Mouse (Mus musculus): ENCODE measurements at regions not wholly inside any gene's neighbourhood (a gene's known extent, or its start where the extent isn't known, plus 50 kb on each side); places are given as distances from the start of the nearest gene placed in this dataset.

DNA sequence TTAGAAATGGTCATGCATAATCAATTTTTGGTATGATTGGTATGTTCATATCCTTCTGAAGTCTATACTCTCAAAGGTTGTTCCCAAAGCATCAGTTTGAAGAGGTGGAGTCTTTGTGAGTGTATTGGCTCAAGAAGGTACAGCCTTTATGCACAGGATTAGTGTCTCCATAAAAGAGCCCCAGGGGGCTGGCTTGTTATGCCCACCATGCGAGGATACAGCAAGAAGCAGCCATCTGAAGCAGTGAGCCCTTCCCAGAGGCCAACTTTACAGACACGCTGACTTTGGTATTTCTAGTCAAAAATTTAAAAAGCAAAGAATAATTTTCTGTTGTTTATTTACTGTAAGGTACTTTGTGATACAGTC, 157.1 kb downstream of the Emp1 start:
- DNase-seq: no peak
- intact Hi-C loops (cut with DNase I): loop anchor here (10.0 kb wide), 1 partner anchor 305 kb away; no protein-coding TSS in a partner anchor

DNA sequence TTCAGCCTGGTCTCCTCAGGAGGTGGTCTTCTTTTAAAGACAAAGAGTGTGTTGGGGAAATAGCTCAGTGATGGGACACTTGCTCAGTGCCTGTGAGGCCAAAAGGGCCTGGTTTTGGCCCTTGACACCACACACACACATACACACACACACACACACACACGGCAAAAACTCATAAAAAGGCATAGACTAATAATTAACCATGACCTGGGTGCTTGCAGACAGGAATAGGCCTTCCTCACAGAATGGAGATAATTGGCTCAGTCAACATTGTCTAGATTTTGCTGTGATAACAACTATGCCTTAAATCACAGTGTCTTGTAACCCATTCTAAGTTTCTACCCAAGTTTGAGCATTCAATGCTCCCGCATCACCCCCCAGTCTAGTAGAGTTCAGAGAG, 158.5 kb downstream of the Emp1 start:
- intact Hi-C loops (cut with DNase I): loop anchor here (10.0 kb wide), 1 partner anchor 124 kb away; no protein-coding TSS in a partner anchor
- DNase-seq: no peak

DNA sequence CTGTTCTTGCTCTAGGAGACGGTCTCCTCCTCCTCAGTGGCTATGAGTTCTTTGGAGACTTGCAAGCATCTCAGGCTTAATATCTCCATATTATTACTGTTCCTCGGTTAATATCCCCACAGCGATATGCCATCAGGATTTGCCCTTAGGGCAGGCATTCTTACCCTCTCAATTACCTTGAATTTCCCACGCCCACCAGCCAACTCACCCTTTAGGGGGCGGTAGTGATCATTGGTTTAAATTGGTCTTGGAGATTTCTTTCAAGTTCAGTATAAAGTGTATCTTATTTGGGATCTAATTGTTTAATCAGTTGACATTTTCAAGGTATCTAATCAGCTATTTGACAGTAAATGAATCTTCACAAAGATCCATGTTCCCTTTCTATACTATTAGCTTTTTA, 162.5 kb downstream of the Emp1 start:
- intact Hi-C loops (cut with DNase I): loop anchor here (10.0 kb wide), 1 partner anchor 120 kb away; no protein-coding TSS in a partner anchor

DNA sequence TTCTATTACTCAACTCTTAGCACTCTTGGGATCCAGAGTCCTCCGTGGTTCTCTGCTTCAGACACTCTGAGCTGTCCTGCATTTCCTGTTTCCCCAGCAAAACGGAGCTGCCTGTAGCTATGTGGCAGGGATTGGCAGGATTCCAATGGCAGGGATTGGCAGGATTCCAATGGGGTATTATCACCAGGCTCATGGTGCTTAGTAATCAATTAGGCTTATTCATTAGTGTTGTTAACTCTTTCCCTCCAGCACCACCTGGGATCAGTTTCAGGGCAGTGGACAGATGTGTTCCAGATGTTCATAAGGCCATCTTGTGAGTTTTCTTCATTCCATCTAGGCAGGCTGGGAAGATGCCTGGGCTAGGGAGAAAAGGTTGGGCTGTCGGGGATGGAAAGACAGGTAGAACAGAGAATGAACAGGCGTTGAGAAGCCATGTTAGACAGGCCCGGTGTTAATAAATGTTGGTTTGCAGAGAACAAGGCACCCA, 163.5 kb downstream of the Emp1 start:
- no peak for DNase-seq
- intact Hi-C loops (cut with DNase I): loop anchor here (10.0 kb wide), 1 partner anchor 119 kb away; no protein-coding TSS in a partner anchor

More for the DNA sequence above, 162.5 kb downstream of the Emp1 start:
- DNase-seq: no peak

DNA sequence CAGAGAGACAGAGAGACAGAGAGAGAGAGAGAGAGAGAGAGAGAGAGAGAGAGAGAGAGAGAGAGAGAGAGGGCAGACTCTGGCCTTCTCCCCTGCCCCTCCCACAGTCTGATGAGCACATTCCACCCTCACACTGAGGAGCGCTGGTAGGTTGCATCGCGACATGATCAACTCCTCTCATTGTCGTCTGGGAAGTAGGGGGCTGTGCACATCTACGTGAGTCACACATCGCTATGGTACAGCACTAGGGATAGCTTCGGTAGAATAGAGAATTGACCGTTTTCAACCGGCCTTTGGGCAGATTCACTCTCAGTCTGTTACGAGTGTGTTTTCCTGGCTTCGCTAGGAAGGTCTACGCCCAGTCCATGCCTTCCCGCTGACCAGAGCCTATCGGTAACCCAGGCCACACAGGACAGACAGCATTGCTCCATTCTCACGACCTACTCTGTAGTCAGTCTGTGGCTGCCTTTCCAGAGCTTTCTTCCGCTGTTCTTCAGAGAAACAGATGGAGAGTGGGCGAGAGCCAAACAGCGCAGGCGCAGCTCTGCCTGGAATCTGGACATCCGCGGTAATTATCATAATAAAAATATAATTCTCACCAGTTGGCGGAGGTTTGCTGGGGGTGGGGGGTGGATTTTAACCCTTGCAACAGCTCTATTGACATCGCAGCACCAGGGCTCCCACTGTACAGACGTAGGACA, 164.3 kb downstream of the Emp1 start:
- DNase-seq: no peak
- intact Hi-C loops (cut with DNase I): loop anchor here (10.0 kb wide), 1 partner anchor 118 kb away; no protein-coding TSS in a partner anchor

DNA sequence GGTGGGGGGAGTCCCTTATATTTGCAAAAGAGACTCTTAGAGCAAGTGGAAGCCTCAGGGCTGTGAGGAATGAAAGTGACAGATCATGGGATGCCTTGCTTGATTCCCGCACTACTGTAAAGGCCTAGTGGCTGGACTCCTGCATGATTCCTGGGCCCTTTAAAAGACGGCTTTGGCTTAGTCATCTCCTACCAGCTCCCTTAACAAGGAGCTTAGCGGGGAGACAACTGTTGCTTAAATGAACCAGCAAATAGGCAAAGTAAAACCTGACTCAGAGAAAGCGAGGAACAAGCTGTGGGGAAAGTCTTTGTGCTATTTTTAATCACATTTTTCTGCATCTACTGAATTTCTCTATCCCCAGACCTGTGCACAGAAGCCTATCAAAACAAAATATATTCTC, 165.5 kb downstream of the Emp1 start:
- DNase-seq: no peak
- intact Hi-C loops (cut with DNase I): loop anchor here (10.0 kb wide), 1 partner anchor 117 kb away; no protein-coding TSS in a partner anchor

DNA sequence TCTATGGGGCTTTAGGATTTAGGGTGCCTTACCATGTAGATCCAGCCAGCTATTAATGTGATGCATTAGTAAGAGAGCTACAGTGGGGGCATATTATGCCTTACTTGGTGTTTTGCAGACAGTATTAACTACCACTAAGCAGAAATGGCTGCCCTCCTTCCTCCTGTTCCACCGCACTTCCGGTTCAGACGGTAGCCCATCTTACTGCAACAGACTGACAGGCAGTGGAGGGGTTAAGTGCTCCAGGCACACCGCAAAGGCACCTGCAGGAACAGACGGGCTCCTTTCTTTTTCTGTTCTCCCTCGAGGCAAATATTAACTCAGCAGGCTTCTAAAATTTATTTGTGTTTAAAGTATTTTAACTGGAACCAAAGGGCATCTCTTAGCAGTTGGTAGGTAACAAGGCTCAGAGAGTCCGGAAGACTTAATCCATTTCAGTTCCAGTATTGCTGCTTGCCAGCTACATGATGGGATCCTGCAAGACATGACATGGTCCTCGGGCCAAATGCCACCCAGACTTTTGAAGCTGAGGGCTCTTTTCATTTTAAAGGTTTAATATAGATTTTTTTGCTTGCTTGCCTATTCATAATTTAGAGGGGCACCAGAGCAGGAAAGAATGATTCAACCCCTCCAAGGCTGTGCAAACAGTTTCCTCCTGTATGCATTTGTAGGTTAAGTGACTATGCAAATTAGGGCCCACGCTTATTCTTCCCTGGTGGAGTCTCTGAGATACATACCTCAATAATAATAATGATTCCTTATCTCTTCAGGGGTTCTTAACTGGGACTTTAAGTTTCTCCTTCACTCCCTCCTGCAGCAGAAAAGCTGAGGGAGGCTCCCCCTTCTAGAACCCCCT, 177.7 kb downstream of the Emp1 start:
- intact Hi-C loops (cut with DNase I): no loop called here
- DNase-seq: no peak

DNA sequence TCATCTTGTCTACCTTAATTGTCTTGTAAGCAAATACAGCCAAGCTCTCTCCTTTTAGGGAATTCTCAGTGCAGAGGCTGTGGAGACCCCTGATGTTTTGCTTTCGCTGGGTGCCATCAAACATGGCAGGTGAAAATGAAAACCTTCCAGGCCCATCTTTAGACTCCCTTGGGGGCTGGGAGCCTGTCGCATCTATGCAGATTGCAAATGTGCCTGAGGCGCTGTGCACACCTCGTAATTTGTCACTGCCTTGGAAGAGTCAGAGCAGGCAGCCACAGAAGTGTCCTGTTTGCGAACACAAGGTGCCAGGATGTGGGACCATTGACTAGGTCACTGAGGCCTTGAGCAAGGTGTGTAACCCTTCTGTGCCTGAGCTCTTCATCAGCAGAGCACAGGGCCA, 179.2 kb downstream of the Emp1 start:
- intact Hi-C loops (cut with DNase I): no loop called here

DNA sequence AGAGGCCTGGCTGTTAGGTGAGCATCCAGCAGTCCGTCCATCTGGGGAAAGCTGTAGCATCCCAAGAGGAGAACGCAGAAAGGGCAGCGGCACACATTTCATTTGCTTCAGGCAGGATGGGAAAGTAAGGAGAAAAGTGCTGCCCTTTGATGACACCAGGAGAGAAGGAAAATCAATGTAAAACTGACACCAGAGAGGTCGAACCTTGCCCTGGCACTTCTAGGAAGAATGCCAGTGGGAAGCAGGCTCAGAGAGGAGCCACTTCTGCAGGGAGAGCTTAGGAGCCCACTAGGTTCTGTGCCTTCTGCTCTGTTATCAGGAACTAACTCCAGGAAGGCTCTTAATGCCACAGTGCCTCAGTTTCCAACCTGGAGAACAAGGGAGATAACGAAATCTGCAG, 180.0 kb downstream of the Emp1 start:
- DNase-seq: no peak
- intact Hi-C loops (cut with DNase I): no loop called here

More for the DNA sequence above, 179.2 kb downstream of the Emp1 start:
- no peak for DNase-seq

DNA sequence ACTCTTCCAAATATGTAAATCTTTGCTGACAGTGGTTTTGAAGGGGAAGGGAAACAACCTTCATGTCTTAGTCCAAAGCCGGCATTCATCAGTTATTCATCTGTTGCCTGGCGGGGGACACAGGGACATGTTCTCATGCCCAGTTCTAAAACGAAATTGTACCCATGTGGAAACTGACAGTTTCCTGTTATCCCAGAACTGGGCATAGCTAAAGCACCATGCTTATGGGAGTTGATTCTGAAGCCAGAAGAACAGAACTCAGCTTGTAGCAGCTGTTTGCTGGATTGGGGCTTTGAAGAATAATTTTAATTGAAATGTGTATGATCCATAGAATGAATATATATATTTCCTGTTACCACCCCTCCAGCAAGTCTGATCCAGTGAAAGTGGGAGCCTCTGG, 181.0 kb downstream of the Emp1 start:
- DNase-seq: no peak
- intact Hi-C loops (cut with DNase I): no loop called here

DNA sequence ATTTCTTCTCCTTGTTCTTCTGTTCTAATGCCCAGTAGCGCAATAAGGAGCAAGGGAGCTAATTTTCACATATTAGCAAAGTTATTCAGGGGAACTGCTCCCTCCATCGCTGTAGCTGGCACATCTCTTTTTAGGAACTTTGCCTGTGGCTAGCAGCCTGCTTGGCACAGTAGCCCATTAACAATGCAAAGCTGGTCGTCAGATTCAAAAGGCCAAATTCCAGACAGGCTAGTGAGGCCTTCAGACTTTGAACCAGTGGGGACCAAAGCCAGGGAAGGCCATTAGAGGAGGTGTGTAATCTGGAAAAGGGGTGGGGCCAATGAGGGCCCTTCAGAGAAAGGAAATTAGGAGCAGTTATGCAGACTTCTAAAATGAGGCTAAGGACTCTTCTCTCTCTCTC, 181.5 kb downstream of the Emp1 start:
- intact Hi-C loops (cut with DNase I): no loop called here

DNA sequence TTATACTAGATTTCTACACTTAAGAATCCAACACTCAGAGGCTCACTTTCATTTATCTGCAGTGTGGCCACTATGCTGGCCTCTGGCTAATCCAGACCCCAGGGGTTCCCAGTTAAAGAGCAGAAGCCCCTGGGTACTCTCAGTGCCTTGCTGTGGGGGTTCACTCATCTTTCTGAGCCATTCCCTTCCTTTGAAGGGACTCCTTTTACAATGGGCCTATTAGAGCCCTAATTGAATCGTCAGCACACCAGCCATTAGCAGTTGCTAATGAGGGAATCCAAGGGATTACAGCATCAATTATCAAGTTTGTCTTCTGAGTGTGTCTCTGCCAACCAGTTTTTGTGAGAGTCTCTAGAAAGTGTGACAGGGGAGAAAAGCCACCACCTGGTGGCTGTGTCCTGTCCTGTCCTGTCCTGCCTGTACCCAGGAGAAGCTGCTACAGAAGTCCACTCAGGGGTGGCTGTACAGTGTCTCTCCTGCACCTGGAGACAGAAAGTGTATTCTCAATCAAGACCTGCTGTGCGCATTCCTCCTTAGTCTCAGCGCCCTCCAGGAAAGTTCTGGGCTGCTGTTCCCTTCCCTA, 188.1 kb downstream of the Emp1 start:
- intact Hi-C loops (cut with DNase I): no loop called here

More for the DNA sequence above, 181.5 kb downstream of the Emp1 start:
- DNase-seq: no peak

DNA sequence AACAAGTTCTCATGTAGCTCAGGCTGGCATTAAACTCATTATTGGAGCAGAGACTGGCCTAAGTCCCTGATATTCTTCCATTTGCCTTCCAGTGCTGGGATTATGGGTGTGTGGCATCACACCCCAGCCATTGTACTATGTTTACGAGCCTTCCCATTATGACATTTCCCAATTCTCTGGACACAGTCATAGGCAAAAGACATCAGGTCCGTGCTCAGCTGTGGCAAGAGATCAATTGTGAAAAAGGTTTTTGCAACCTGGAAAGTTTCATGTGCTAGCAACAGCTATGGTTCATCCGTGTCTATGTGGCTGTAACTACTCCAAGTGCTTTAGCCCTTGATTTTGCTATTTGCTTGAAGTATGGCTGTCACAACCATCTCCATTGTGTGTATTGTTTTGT, 190.1 kb downstream of the Emp1 start:
- DNase-seq: no peak
- intact Hi-C loops (cut with DNase I): no loop called here

More for the DNA sequence above, 188.1 kb downstream of the Emp1 start:
- DNase-seq: no peak

DNA sequence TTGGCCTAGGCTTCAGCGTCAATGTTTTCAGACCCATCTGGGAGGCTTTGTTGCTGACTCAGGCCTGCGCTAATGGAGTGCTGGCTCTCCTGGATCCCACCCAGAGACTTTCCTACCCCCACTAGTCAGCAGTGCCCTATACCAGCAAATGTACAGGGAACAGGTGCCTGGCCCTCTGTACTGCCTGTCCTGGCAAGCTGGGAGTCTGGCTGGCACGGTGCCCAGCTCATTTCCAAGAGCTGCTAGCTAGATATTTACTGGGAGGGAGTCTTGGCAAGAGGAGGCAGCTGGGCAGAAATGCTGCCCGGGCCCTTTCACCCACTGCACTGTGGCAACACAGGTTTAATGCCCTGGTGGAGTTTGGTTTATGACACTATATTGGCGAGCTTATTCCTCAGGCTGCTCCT, 197.2 kb downstream of the Emp1 start:
- intact Hi-C loops (cut with DNase I): no loop called here

DNA sequence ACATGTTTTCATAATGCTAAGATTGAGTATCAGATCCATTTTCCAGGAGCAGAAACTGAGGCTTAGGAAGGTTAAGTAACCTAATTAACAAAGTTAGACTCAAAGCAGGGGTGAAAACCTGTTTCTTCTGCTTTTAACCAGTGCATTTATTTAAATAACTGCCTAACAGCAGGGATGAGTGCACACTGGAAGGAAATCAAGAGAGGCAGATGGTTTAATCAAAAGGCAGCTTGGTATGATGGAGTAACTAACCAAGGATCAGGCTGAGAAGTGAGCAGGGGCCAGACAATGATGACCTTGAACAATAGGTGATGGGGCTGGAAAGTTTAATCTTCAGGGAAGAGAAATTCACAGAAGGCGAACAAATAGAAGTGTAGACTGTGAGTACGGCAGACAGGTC, 199.9 kb downstream of the Emp1 start:
- no peak for DNase-seq
- intact Hi-C loops (cut with DNase I): no loop called here

More for the DNA sequence above, 197.2 kb downstream of the Emp1 start:
- DNase-seq: peak; percentile 81 to 84

DNA sequence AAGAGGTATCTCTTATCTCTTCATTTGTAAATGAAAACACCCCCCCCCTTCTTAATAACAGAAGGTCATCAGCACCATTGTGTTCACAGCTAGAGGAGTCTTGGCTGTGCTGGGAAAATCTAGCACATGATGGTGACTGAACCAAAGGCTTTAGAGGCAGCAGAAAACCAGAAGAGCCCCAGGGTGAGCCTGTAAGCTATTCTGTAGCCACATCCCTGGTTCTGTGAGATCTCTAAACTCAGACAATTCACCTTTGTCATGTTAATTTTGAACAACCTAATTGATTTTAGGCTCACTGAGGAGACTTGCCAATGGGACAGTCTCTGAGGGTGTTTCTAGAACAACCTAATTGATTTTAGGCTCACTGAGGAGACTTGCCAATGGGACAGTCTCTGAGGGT, 201.4 kb downstream of the Emp1 start:
- intact Hi-C loops (cut with DNase I): no loop called here
- DNase-seq: no peak

DNA sequence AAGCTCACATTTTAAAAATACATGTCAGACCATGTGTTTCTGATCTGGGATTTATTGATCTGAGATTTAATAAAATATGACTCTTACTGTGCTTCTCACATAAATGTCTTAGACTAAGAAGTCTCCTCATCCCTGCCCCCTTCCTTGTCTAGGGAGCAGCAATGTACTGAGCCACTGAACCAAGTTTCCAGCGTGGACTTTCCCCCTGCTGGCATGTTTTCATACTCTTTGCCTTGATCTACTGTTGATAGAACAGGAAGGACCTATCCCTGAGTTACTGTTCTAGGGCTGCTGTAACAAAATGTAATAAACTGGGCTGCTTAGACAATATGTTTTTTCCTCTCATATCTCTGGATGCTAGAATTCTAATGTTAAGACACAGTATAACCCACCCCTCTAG, 206.7 kb downstream of the Emp1 start:
- no peak for DNase-seq
- intact Hi-C loops (cut with DNase I): no loop called here

DNA sequence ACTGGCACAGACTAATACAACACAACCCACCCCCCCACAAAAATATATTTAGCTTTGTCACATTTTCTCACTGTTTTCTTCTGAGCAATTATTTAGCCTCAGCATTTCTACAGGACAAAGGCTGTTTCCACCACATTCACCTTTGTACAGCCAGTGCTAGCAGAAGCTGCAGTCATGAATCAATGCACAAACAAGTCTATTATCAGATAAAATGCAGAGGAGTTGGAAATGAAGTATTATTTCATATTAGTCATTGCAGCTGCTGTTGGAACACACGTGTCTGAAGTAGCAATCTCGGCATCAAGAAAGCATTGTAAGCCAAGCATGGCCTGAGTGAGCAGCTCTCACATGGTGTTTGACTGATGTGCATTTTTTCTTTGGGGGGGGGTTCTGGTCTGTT, 212.9 kb downstream of the Emp1 start:
- no peak for DNase-seq
- intact Hi-C loops (cut with DNase I): no loop called here

DNA sequence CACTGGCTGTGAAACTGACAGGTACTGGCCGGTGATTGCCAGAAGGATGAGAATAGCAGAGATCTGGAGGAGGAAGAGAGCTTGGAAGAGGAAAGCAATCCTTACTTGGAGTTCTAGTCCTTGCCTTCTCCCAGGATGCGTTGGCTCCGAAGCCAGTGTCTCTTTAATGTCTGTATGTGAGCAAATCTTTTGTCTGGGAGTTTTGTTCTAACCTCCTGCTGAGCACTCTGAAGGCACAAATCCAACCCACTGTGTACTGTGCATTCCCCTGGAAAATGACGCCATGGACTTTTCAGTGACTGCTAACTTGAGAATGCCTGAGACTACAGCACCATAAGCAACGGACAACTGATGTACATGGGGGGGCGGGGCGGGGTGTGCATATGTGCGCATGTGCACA, 216.4 kb downstream of the Emp1 start:
- intact Hi-C loops (cut with DNase I): no loop called here
- DNase-seq: no peak

DNA sequence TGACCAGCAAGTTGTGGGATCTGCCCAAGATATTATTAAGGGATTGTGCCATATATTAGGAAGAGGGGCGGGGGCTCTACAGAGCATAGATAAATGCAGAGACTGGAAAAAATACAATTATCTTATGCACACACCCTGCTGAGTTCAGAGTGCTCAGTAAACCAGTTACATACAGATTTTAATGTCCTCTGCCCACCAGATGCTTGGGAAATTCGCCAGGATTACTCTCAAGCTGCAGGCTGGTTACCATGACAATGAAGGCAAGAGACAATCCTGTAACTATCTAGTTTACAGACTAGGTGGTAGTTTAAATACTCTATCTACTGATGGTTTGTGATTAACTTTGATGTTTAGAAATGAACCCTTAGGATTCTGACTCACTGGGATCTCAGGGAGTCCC, 220.2 kb downstream of the Emp1 start:
- no peak for DNase-seq
- intact Hi-C loops (cut with DNase I): no loop called here

DNA sequence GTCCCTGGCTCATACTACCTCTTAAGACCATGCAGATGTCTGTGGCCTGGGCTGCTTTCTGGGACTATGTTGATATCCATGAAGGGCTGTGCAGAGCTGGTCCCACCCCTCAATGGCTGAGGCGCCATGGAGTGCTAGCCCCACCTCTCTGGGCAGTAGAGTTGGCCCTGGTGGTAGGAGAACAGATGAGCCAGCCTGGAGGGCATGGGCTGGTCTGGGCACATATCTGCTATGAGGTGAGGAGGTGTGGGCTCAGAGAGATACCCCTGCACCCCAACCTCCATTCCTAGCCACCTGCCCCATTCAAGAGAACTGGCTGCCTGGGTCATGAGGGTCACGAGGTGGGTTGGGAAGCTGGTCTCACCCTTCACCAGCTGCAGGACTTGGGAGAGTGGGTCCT, 222.4 kb downstream of the Emp1 start:
- DNase-seq: no peak
- intact Hi-C loops (cut with DNase I): no loop called here
